Mouse (Mus musculus): ENCODE results near the gene Stxbp4. TPM values are rescaled to one million over a fixed set of nuclear protein-coding genes. Genes with fewer than 3 reads are reported as not detected.

Stxbp4 gene
- total RNA-seq (2014; rRNA removed) = 9.1 and 15.2 TPM in 2 replicates
- 9.9 and 11.0 TPM in 2 replicates for polyA plus RNA-seq (2015; fragmentation: Nextera tagmentation; extraction: Ambion mirVana)

GRCm38 (mm10) chr11:90637440-90638311 lies at the start of gene Stxbp4, which contains the start of gene Cox11:
TSS of gene Stxbp4 (minus strand) at chr11:90638084.
TSS of gene Cox11 (plus strand) at chr11:90638173.
- Histone ChIP-seq H3K9me3 (ENCODE audit: low read length) (no peaks in the 10 kb centered on the region), H3K9ac (replicated peaks; ENCODE audit: low read length) (peak within 1 kb of the TSS; percentile 100), H3K36me3 (ENCODE audit: insufficient read depth, low read length) (no peaks in the 10 kb centered on the region), H3K27me3 (ENCODE audit: insufficient read depth, low read length) (no peaks in the 10 kb centered on the region), H3K4me2 (ENCODE audit: low read depth, low read length) (peak within 1 kb of the TSS; percentile 75), H3K4me1 (ENCODE audit: insufficient read depth, low read length) (peaks cover 9% of the 10 kb centered on the region; the same call in 1 of the 2 replicates), H3K27ac (peak within 1 kb of the TSS; percentile 99), H3K4me3 (ENCODE audit: low read length) (peak within 1 kb of the TSS; percentile 99)
- DNase-seq (ENCODE audit: low spot score) (peak; percentile 98), ATAC-seq (peak; percentile 97)
- whole genome bisulfite sequencing = under 1% methylated on average over 48 of the region's 48 CpGs
- TF ChIP-seq CTCF (IDR thresholded peaks at IDR 0.05; ENCODE audit: low read depth) = peak; percentile 51; the same call in 1 of the 2 replicates

- Histone ChIP-seq H3K4me2 (ENCODE audit: low read depth, low read length) (peak overlapping the region; percentile 84), H3K27ac (peak overlapping the region; percentile 79), H3K9ac (replicated peaks; ENCODE audit: low read length) (peak overlapping the region; percentile 63), H3K9me3 (ENCODE audit: low read length) (no peaks in the 10 kb centered on the region), H3K36me3 (ENCODE audit: insufficient read depth, low read length) (0 out of 2 replicates have a peak, but pooled peaks cover 2% of the 10 kb centered on the region), H3K27me3 (ENCODE audit: insufficient read depth, low read length) (no peaks in the 10 kb centered on the region), H3K4me1 (ENCODE audit: insufficient read depth, low read length) (no peaks in the 10 kb centered on the region), H3K4me3 (ENCODE audit: low read length) (peak overlapping the region; percentile 58)
- DNase-seq (ENCODE audit: low spot score) (no peak), ATAC-seq (peak; percentile 11)
- 1% methylated on average over 17 of the region's 17 CpGs for WGBS
- TF ChIP-seq CTCF (IDR thresholded peaks at IDR 0.05; ENCODE audit: low read depth) = no peak
These were observed 49.2 kb upstream of the Stxbp4 start for GRCm38 (mm10) chr11:90687040-90687439.

- ATAC-seq (no peak), DNase-seq (ENCODE audit: low spot score) (no peak)
- WGBS = 70% methylated on average over 13 of the region's 13 CpGs
- H3K27ac ChIP-seq = peak overlapping the region; percentile 79; the same call in 1 of the 2 replicates
- H3K4me1 ChIP-seq (ENCODE audit: insufficient read depth, low read length) = no peaks in the 10 kb centered on the region
- H3K9ac ChIP-seq (replicated peaks; ENCODE audit: low read length) = peak overlapping the region; percentile 63; the same call in 1 of the 2 replicates
- no peak for TF ChIP-seq CTCF (IDR thresholded peaks at IDR 0.05; ENCODE audit: low read depth)
- peak overlapping the region; percentile 58 for H3K4me3 ChIP-seq (ENCODE audit: low read length)
- H3K36me3 ChIP-seq (ENCODE audit: insufficient read depth, low read length) = 0 out of 2 replicates have a peak, but pooled peaks cover 2% of the 10 kb centered on the region
- no peaks in the 10 kb centered on the region for H3K27me3 ChIP-seq (ENCODE audit: insufficient read depth, low read length)
- H3K4me2 ChIP-seq (ENCODE audit: low read depth, low read length) = peak overlapping the region; percentile 84
- H3K9me3 ChIP-seq (ENCODE audit: low read length) = no peaks in the 10 kb centered on the region
These were observed 48.6 kb upstream of the Stxbp4 start for GRCm38 (mm10) chr11:90686287-90687025.

- no peak overlapping the region for H3K4me3 ChIP-seq (ENCODE audit: low read length)
- ATAC-seq = no peak
- H3K9me3 ChIP-seq (ENCODE audit: low read length) = no peaks in the 10 kb centered on the region
- H3K9ac ChIP-seq (replicated peaks; ENCODE audit: low read length) = no peak overlapping the region
- 79% methylated on average over 6 of the region's 6 CpGs for WGBS
- TF ChIP-seq CTCF (IDR thresholded peaks at IDR 0.05; ENCODE audit: low read depth) = no peak
- no peak for DNase-seq (ENCODE audit: low spot score)
- no peak overlapping the region for H3K4me2 ChIP-seq (ENCODE audit: low read depth, low read length)
- no peaks in the 10 kb centered on the region for H3K4me1 ChIP-seq (ENCODE audit: insufficient read depth, low read length)
- H3K27me3 ChIP-seq (ENCODE audit: insufficient read depth, low read length) = no peaks in the 10 kb centered on the region
- H3K27ac ChIP-seq = no peak overlapping the region
- H3K36me3 ChIP-seq (ENCODE audit: insufficient read depth, low read length) = 0 out of 2 replicates have a peak, but pooled peaks cover 2% of the 10 kb centered on the region
These were observed 47.3 kb upstream of the Stxbp4 start for GRCm38 (mm10) chr11:90685196-90685595.

GRCm38 (mm10) chr11:90684765-90685164 lies 46.9 kb upstream of the Stxbp4 start:
- DNase-seq (ENCODE audit: low spot score) (no peak), ATAC-seq (no peak)
- 63% methylated on average over 6 of the region's 6 CpGs for WGBS
- Histone ChIP-seq H3K36me3 (ENCODE audit: insufficient read depth, low read length) (0 out of 2 replicates have a peak, but pooled peaks cover 2% of the 10 kb centered on the region), H3K4me3 (ENCODE audit: low read length) (no peak overlapping the region), H3K27ac (no peak overlapping the region), H3K9me3 (ENCODE audit: low read length) (no peaks in the 10 kb centered on the region), H3K4me1 (ENCODE audit: insufficient read depth, low read length) (no peaks in the 10 kb centered on the region), H3K4me2 (ENCODE audit: low read depth, low read length) (no peak overlapping the region), H3K9ac (replicated peaks; ENCODE audit: low read length) (no peak overlapping the region), H3K27me3 (ENCODE audit: insufficient read depth, low read length) (no peaks in the 10 kb centered on the region)
- TF ChIP-seq CTCF (IDR thresholded peaks at IDR 0.05; ENCODE audit: low read depth) = no peak

- Histone ChIP-seq H3K4me3 (ENCODE audit: low read length) (no peak overlapping the region), H3K4me2 (ENCODE audit: low read depth, low read length) (no peak overlapping the region), H3K27ac (no peak overlapping the region), H3K36me3 (ENCODE audit: insufficient read depth, low read length) (0 out of 2 replicates have a peak, but pooled peaks cover 2% of the 10 kb centered on the region), H3K9ac (replicated peaks; ENCODE audit: low read length) (no peak overlapping the region), H3K4me1 (ENCODE audit: insufficient read depth, low read length) (no peaks in the 10 kb centered on the region), H3K9me3 (ENCODE audit: low read length) (no peaks in the 10 kb centered on the region), H3K27me3 (ENCODE audit: insufficient read depth, low read length) (no peaks in the 10 kb centered on the region)
- DNase-seq (ENCODE audit: low spot score) (no peak), ATAC-seq (no peak)
- TF ChIP-seq CTCF (IDR thresholded peaks at IDR 0.05; ENCODE audit: low read depth) = no peak
These were observed 43.3 kb upstream of the Stxbp4 start for GRCm38 (mm10) chr11:90681171-90681570.

All from hindbrain, postnatal 0 days (tissue).